Mouse (Mus musculus) thymus, adult 2 months (tissue): ENCODE results near the gene Lrp10. TPM values are rescaled to one million over a fixed set of nuclear protein-coding genes. Genes with fewer than 3 reads are reported as not detected.

Source experiments
- DNase-seq: peaks from one replicate; pipeline ENCODE4 v3.0.0; 2021
- H3K27ac ChIP-seq: fragments of 200-500 bp; 2 replicates; pipeline ENCODE4 v1.5.1; 2012; ENCODE audit warnings: low read length, control low read depth; ENCODE audit not compliant: control insufficient read depth, insufficient read depth
- H3K27me3 ChIP-seq: fragments of 200-500 bp; 2 replicates; pipeline ENCODE4 v1.6.1; 2012; ENCODE audit warnings: mild to moderate bottlenecking, low read length, moderate library complexity, mixed read lengths; ENCODE audit not compliant: control insufficient read depth, insufficient read depth
- H3K36me3 ChIP-seq: fragments of 200-500 bp; 2 replicates; pipeline ENCODE4 v1.6.1; 2012; ENCODE audit warnings: mild to moderate bottlenecking, low read length, moderate library complexity; ENCODE audit not compliant: control insufficient read depth, insufficient read depth
- H3K4me1 ChIP-seq: fragments of 200-500 bp; replicated peaks from 2 replicates; pipeline ENCODE4 v1.6.1; 2012; ENCODE audit warnings: low read length; ENCODE audit not compliant: control insufficient read depth, insufficient read depth
- H3K4me3 ChIP-seq: fragments of 200-500 bp; 2 replicates; pipeline ENCODE4 v1.5.1; 2012; ENCODE audit warnings: mild to moderate bottlenecking, low read length, control low read depth, moderate library complexity; ENCODE audit not compliant: control insufficient read depth, insufficient read depth
- CTCF ChIP-seq: fragments of 200-500 bp; IDR thresholded peaks from 2 replicates; pipeline ENCODE4 v1.5.1; 2012; ENCODE audit warnings: mild to moderate bottlenecking, control low read depth, low read length, moderate library complexity, borderline replicate concordance; ENCODE audit not compliant: control insufficient read depth, poor library complexity, insufficient read depth; ENCODE audit errors: extremely low read depth
- POLR2A ChIP-seq: fragments of 200-500 bp; IDR thresholded peaks from 2 replicates; pipeline ENCODE4 v1.6.1; 2012; ENCODE audit warnings: mild to moderate bottlenecking, low read length, control low read depth, moderate library complexity; ENCODE audit not compliant: control insufficient read depth, poor library complexity, insufficient read depth; ENCODE audit errors: extremely low read depth
- WGBS: fragments of 180-500 bp; shearing (Covaris S2); methylation state at CpG from one replicate; pipeline ENCODE4 v1.1.7; 2018; 5-methylcytosine and 5-hydroxymethylcytosine counted together
- polyA plus RNA-seq: library from polyadenylated mRNA; depleted of rRNA; stranded (reverse); fragments of >200 nt; gene quantifications from 2 replicates; pipeline ENCODE4 v1.2.3, GENCODE M21; 2012

Lrp10 gene
- polyA plus RNA-seq, 1 experiment = 308 TPM

GRCm38 (mm10) chr14:54424634-54425033 lies 39.3 kb upstream of the Lrp10 start:
- DNase-seq = no peak
- Histone ChIP-seq H3K27ac (no peak overlapping the region), H3K27me3 (no peaks in the 10 kb centered on the region), H3K36me3 (no peaks in the 10 kb centered on the region), H3K4me3 (no peak overlapping the region), H3K4me1 (peaks cover 5% of the 10 kb centered on the region)
- TF ChIP-seq POLR2A (no peak), CTCF (no peak)
- 91% methylated on average over 1 of the region's 1 CpGs for WGBS

- DNase-seq = no peak
- no peak overlapping the region for H3K27ac ChIP-seq
- 85% methylated on average over 1 of the region's 1 CpGs for WGBS
Measured at GRCm38 (mm10) chr14:54425540-54425939, 38.4 kb upstream of the Lrp10 start.

DNA sequence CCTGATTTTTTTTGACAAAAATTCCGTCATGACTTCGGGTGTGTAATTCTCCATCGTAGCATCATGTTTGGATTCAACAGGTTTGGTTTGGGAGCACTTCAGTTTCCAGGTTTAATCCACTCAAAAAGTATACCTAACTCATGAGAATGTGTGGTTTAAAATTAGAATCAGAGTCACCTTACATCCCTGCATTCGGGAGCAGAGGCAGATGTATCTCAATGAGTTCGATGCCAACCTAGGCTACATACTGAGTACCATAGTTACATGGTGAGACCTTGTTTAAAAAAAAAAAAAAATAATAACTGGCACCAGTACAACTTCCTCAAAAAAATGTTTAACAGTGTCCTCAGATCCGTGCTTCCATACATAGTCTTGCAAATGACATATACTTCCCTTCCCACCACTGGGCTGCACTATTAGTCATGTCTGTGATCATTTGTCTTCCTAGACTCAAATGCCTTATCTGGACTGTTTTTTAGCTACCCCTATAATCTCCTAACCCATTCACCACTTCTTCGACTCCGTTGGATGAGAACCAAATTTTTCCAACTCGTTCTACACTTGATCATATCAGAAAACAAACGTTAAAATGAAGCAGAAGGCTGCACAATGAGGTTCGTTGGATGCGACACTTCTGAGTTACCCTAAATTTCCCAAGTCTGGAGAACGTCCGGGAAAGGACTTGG lies 37.8 kb upstream of the Lrp10 start:
- Histone ChIP-seq H3K36me3 (no peaks in the 10 kb centered on the region), H3K27me3 (no peaks in the 10 kb centered on the region), H3K27ac (peak overlapping the region; percentile 63), H3K4me1 (peaks cover 7% of the 10 kb centered on the region), H3K4me3 (peak overlapping the region; percentile 56)
- TF ChIP-seq POLR2A (no peak), CTCF (no peak)
- DNase-seq = no peak
- WGBS = 28% methylated on average over 14 of the region's 14 CpGs

More at GRCm38 (mm10) chr14:54425540-54425939, 38.4 kb upstream of the Lrp10 start:
- no peak for TF ChIP-seq POLR2A
- TF ChIP-seq CTCF = no peak
- Histone ChIP-seq H3K4me3 (no peak overlapping the region), H3K4me1 (peaks cover 5% of the 10 kb centered on the region), H3K36me3 (no peaks in the 10 kb centered on the region), H3K27me3 (no peaks in the 10 kb centered on the region)

DNA sequence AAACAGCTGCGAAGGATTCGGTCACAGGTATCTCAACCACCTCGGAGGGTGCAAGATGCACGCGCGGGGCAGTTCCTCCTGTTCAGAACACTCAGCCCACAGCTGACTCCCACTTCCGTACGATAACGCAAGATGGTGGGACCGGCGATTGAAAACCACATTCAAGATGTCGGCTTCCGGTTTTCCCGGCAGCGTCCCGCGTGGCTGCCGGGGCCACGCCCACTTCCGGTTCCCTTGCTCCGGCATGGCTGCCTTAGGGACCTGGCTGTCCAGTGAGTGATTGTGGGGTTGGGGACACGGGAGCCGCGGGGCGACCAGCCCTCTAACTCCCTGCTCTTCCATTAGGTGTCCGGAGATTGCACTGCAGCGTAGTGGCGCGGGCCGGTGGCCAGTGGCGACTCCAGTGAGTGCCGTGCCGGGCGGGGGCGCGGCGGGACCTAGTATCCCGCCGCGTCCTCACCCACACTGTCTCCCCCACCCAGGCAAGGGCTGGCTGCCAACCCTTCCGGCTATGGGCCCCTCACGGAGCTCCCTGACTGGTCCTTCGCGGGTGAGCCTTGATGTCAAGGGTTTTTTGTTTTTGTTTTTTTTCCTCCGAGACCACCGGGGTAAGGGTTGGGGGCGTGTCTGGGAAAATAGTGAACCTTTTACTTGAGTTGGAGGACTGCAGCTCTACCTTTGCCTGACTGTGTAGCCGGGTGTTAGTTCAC lies 37.1 kb upstream of the Lrp10 start, which contains the start of gene Mrpl52:
Mrpl52 (plus strand) TSS at position 221 of the 710 bp plus-strand sequence.
- Histone ChIP-seq H3K4me1 (peaks cover 14% of the 10 kb centered on the region), H3K4me3 (peak within 1 kb of the TSS; percentile 56), H3K36me3 (no peaks in the 10 kb centered on the region), H3K27ac (peak within 1 kb of the TSS; percentile 63), H3K27me3 (peaks cover 4% of the 10 kb centered on the region; the same call in 1 of the 2 replicates)
- DNase-seq = peak; percentile 91
- 2% methylated on average over 48 of the region's 48 CpGs for WGBS
- TF ChIP-seq CTCF (0 out of 2 replicates have a peak, but pooled peaks have one; percentile 34), POLR2A (peak; percentile 65; the same call in 1 of the 2 replicates)

DNA sequence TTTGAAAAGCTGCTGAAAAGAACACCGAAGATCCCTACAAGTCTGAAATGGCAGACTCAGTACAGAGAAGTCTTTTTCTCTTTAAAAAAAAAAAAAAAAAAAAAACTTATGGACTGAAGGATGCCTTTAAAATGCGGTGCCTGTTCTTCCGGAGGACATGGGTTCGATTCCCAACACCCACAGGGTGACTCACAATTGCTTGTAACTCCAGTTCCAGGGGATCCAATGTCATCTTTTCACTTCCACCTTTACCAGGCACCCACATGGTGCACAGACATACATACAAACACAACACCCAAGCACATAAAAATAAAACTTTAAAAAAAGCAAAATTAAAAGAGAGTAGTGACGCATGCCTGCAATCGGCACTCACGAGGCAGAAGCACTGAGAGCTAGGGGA lies 36.2 kb upstream of the Lrp10 start:
- no peak for DNase-seq
- Histone ChIP-seq H3K36me3 (no peaks in the 10 kb centered on the region), H3K4me1 (peaks cover 19% of the 10 kb centered on the region), H3K27me3 (peaks cover 6% of the 10 kb centered on the region; the same call in 1 of the 2 replicates), H3K4me3 (no peak overlapping the region), H3K27ac (no peak overlapping the region)
- 93% methylated on average over 7 of the region's 7 CpGs for WGBS
- TF ChIP-seq POLR2A = no peak
- TF ChIP-seq CTCF = no peak

DNA sequence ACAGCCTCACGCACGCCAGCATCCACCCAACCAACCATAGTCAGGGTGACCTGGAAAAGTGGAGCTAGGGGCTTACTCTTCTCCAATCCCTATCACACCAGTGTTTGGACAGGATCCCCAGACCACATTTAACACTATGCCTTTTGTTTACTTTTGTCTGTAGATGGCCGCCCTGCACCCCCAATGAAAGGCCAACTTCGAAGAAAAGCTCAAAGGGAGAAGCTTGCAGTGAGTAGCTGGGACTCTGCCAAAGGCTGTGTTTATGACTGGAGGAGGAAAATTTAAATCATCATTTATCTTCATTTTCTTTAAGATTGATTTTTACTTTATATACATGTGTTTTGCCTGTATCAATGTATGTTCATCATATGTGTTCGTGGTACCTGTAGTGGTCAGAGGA lies 35.5 kb upstream of the Lrp10 start:
- H3K4me1 ChIP-seq = peaks cover 26% of the 10 kb centered on the region
- H3K27me3 ChIP-seq = peaks cover 6% of the 10 kb centered on the region; the same call in 1 of the 2 replicates
- no peak for TF ChIP-seq POLR2A
- no peak for TF ChIP-seq CTCF
- no peak overlapping the region for H3K27ac ChIP-seq
- H3K4me3 ChIP-seq = no peak overlapping the region
- H3K36me3 ChIP-seq = no peaks in the 10 kb centered on the region
- no peak for DNase-seq
- 96% methylated on average over 5 of the region's 5 CpGs for WGBS
